Mouse (Mus musculus) heart, postnatal 14 days (tissue): ENCODE data around the gene Zg16. TPM values are rescaled to one million over a fixed set of nuclear protein-coding genes. Genes with fewer than 3 reads are reported as not detected.
A peak's percentile ranks its signal among the peaks of the same experiment; 100 is the strongest.

Experiments used
- DNase-seq, 2 experiments: peaks; one replicate each; pipeline ENCODE4 v3.0.0; 2021 to 2022
- intact Hi-C: fragments of 180-260 bp; cut with DNase I; formaldehyde crosslinking; loops from one replicate; pipeline ENCODE4 v1.15.1; 2025
- microRNA-seq, 2 experiments: library from miRNA; unstranded; fragments of <30 nt; microRNA quantifications; one replicate each; pipeline ENCODE4 v1.2.0; 2021 to 2022
- total RNA-seq, 2 experiments: library from RNA; stranded (reverse); gene quantifications; 2 replicates each; pipeline ENCODE4 v1.2.3; 2021

The Zg16 gene
- total RNA-seq, 2 experiments from 2014 or later, result not detected

DNA sequence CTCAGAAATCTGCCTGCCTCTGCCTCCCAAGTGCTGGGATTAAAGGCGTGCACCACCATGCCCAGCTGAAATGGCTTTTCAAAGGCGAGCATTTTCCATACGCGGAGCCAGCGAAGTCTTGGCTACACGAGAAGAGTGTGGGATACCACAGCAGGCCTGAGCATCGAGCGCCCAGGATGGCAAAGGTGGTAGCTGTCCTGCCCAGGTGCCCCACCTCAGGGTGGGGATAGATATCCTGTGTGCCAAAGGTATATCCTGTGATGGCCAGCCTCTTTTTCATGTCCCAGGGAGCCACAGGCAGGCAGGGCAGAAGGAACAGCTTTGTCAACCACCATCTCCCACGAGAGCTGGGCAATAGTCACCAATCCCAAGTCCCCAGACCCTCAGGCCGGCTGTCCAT, 74.3 kb downstream of the Zg16 start:
- no peak for DNase-seq
- intact Hi-C loops, result loop anchor here (10.0 kb wide), 1 partner anchor 92 kb away; no protein-coding TSS in a partner anchor

DNA sequence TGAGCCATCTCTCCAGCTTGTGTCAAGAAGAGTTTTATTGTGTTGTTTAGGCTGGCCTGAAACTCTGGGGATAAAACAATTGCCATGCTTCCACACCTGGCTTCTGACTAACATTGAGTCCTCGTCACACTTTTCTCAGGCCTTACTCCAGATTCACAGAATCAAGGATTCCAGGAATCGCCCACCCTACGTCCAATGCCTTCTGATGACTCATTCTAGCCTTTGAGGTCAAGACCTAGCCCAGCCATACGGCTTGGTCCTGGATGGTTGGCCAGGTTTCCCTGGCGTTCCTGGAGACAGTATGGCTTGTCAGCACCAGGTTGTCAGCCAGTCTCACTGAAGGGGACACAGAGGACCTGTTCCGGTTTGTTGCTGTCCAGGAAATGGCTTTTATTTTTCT, 74.8 kb downstream of the Zg16 start:
- intact Hi-C loops, result loop anchor here (10.0 kb wide), 1 partner anchor 92 kb away; no protein-coding TSS in a partner anchor
- no peak for DNase-seq

DNA sequence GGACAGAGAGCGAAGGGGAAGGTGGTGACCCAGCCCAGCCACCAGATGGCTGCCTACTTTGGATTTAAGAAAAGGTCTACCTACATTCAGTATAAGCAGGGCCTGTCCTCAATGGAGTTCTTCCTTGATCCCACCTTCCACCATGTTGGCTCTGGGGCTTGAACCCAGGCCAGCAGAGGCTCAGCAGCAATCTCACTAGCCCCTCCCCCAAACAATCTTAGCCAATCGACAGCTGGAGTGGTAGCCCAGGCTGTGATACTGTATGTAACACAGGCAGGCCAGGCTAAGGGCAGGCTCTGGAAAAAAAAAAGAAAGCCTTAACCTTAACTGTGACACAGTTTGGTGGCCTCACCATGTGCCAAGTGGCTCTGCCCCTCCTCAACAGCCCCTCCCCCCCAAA, 75.4 kb downstream of the Zg16 start:
- intact Hi-C loops, result loop anchor here (10.0 kb wide), 1 partner anchor 93 kb away; no protein-coding TSS in a partner anchor
- no peak for DNase-seq

DNA sequence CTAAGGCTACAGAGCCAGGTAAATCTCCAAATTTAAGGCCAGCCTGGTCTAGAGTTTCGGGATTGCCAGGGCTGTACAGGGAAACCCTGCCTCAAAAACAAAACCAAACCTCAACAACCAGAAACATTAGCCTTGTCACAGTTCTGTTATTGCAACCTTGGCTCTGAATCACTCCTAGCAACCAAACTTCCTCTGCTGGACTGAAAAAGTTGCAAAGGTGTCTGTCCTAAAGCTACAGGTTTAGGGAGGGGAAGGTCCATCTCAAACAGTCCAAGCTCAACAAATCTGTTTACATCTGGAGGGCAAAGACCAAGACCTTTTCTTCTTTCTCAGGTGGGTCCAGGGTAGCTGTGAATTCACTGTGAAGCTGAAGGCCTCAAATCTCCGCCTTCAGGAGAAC, 76.1 kb downstream of the Zg16 start:
- intact Hi-C loops, result loop anchor here (10.0 kb wide), 1 partner anchor 94 kb away; no protein-coding TSS in a partner anchor
- no peak for DNase-seq

- intact Hi-C loops, result loop anchor here (10.0 kb wide), 1 partner anchor 95 kb away; no protein-coding TSS in a partner anchor
These were observed 77.6 kb downstream of the Zg16 start for GRCm38 (mm10) chr7:127009307-127010085.

DNA sequence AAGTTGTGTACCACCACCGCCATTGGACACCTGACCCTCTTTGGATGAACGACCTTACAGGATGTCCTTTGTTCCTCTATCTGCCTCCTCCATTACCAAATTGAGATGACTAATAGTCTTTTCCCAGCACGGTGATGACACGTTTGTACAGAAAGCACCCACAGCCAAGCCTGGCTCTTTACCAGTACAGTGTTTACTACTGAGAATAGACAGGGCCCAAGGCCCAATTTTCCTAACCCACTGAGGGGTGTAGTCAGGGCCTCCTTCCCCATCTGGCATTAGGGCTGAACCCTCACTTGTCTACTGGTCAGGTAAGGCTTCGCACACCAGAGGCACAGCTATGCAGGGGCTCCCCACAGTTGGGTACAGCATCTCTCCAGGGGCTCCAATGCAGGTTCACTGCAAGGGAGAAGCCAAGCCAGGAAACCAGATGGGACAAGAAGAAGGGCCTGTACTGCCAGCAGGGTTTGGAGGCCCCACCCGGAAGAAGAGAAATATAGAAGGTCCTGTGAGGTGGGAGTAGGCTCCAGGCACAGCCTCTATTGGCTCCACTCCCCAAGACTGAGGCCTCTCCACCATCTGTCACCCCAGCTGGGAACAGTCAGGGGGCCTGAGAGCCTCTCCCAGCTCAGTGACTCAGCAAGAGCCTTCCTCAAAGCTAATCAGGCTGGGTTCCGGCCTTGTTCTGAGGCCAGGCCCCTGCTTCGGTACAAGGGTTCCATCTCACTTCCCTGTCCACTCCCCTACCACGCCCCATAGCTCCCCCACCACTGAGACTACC, 78.7 kb downstream of the Zg16 start:
- peak; percentile 80 to 83 for DNase-seq
- intact Hi-C loops, result no loop called here

More at GRCm38 (mm10) chr7:127009307-127010085, 77.6 kb downstream of the Zg16 start:
- DNase-seq, result no peak

DNA sequence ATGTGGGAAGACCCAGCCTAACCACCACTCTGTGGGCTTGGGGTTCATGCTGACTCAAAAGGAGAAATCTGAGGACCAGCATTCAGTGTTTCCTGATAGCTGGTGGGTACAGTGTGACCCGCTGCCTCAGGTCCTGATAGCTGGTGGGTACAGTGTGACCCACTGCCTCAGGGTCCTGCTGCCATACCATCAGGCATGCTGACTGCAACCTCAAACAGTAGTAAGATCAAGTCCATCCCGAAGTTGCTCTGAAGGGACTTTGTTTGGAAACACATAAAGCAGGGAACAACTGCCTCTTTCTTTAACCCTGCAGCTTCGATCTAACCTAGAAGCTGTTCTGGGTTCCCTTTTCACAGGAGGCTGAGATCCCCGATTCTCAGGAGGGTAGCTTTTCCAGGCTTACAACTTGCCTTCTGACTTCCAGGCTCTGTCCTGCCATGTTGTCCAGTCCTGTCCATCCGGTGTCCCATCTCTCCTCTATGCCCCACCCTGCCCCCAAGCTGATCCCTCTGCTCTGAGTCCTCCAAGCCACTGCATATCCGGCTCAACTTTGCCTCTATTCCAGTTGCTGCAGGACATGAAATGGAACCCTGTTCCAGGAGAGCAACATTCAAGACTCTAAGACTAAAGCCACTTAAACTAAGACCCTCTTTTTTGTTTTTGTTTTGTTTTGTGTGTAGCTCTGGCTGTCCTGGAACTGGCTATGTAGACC, 79.7 kb downstream of the Zg16 start:
- DNase-seq, result no peak
- intact Hi-C loops, result no loop called here

- intact Hi-C loops, result no loop called here
- DNase-seq, result no peak
These were observed 82.8 kb downstream of the Zg16 start for GRCm38 (mm10) chr7:127004122-127004875.

DNA sequence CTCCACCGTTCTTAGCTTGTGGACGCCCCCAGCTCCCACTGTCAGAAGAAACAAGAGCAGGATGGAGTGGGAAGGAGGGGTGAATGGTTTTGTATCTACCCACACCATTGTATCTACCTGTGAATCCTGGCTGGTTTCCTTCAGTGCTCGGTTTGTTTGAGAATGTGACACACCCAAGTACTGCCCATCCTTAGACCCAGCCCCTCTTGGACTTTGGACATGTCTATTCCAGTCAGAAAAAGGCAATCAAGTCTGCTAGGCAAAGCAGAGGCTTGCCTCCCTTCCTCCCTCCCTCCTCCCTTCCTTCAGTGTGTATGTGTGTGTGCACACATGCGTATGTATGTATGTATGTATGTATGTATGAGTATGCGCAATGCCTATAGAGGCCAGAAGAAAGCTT, 83.5 kb downstream of the Zg16 start:
- no peak for DNase-seq
- intact Hi-C loops, result no loop called here

Small RNA genes within 50 kb of the gene (microRNA-seq; reads per million reads assigned to microRNA genes)
- gene Gm44343, result 0 reads per million in 2 experiments

Other genes starting within 250 kb of the Zg16 start
- not detected for gene Doc2a, start 239.9 kb downstream of the Zg16 start, total RNA-seq
- 1 to 10 TPM; 5.4 to 7.4 TPM for gene Hirip3, start 225.4 kb downstream of the Zg16 start, total RNA-seq
- gene Ino80e, start 225.0 kb downstream of the Zg16 start, total RNA-seq, result 10 to 100 TPM; 21.2 to 21.4 TPM
- 10 to 100 TPM; 61.4 to 61.7 TPM for gene Taok2, start 202.6 kb downstream of the Zg16 start, total RNA-seq
- gene Tmem219, start 164.4 kb downstream of the Zg16 start, total RNA-seq, result 10 to 100 TPM; 10.9 to 13.0 TPM
- 1 to 10 TPM; 6.9 to 7.6 TPM for gene Kctd13, start 158.4 kb downstream of the Zg16 start, total RNA-seq
- gene Asphd1, start 137.7 kb downstream of the Zg16 start, total RNA-seq, result under 1 TPM in 1 of 2 experiments, not detected in 1; 0.60 TPM
- gene Sez6l2, start 136.8 kb downstream of the Zg16 start, total RNA-seq, result 10 to 100 TPM; 14.2 to 17.2 TPM
- gene Cdipt, start 111.4 kb downstream of the Zg16 start, total RNA-seq, result 10 to 100 TPM; 63.3 to 66.1 TPM
- under 1 TPM; 0.45 to 0.59 TPM for gene Cdiptos, start 111.2 kb downstream of the Zg16 start, total RNA-seq
- gene Mvp, start 72.7 kb downstream of the Zg16 start, total RNA-seq, result 10 to 100 TPM; 44.6 to 45.9 TPM
- gene Pagr1b, start 70.8 kb downstream of the Zg16 start, total RNA-seq, result not detected
- 10 to 100 TPM; 15.2 to 20.6 TPM for gene Pagr1a, start 70.0 kb downstream of the Zg16 start, total RNA-seq
- gene Gm42742, start 66.2 kb downstream of the Zg16 start, total RNA-seq, result 10 to 100 TPM; 18.0 to 19.8 TPM
- gene Prrt2, start 66.1 kb downstream of the Zg16 start, total RNA-seq, result 1 to 10 TPM; 1.1 to 1.2 TPM
- gene Maz, start 60.3 kb downstream of the Zg16 start, total RNA-seq, result 10 to 100 TPM; 81.8 to 91.3 TPM
- gene Kif22, start 44.9 kb downstream of the Zg16 start, total RNA-seq, result 1 to 10 TPM; 4.6 to 8.2 TPM
- 1 to 10 TPM; 1.4 to 3.0 TPM for gene AI467606, start 4.0 kb upstream of the Zg16 start, total RNA-seq
- not detected for gene Qprt, start 34.9 kb upstream of the Zg16 start, total RNA-seq
- gene Spn, start 50.5 kb upstream of the Zg16 start, total RNA-seq, result 1 to 10 TPM in 1 of 2 experiments, under 1 TPM in 1; 0.38 to 2.0 TPM
- gene Cd2bp2, start 108.7 kb upstream of the Zg16 start, total RNA-seq, result 10 to 100 TPM; 38.0 to 43.7 TPM
- 10 to 100 TPM; 29.2 to 30.5 TPM for gene Tbc1d10b, start 121.1 kb upstream of the Zg16 start, total RNA-seq
- 1 to 10 TPM; 1.1 to 4.2 TPM for gene Mylpf, start 121.6 kb upstream of the Zg16 start, total RNA-seq
- 1 to 10 TPM; 6.9 to 7.0 TPM for gene Zfp553, start 145.7 kb upstream of the Zg16 start, total RNA-seq
- gene Sept1, start 145.8 kb upstream of the Zg16 start, total RNA-seq, result 10 to 100 TPM in 1 of 2 experiments, 1 to 10 TPM in 1; 7.5 to 18.8 TPM
- 10 to 100 TPM; 17.8 to 21.3 TPM for gene Zfp771, start 156.9 kb upstream of the Zg16 start, total RNA-seq
- gene Dctpp1, start 173.4 kb upstream of the Zg16 start, total RNA-seq, result 10 to 100 TPM; 38.4 to 46.7 TPM
- 10 to 100 TPM; 29.3 to 30.2 TPM for gene Sephs2, start 186.7 kb upstream of the Zg16 start, total RNA-seq
- gene Itgal, start 208.9 kb upstream of the Zg16 start, total RNA-seq, result 1 to 10 TPM; 2.0 to 5.7 TPM